Mouse (Mus musculus) stomach, embryonic 15.5 days (tissue): ENCODE measurements at regions not wholly inside any gene's neighbourhood (a gene's known extent, or its start where the extent isn't known, plus 50 kb on each side); places are given as distances from the start of the nearest gene placed in this dataset.

Experiments
- ATAC-seq: fragments of 200-750 bp; cut with Nextera tagmentation; 2 replicates; pipeline ENCODE4 v1.8.0; 2017; ENCODE audit warnings: low read depth, moderate number of reproducible peaks, moderate TSS enrichment; ENCODE audit not compliant: insufficient read depth, low FRiP score
- H3K27ac ChIP-seq: fragments of 300-500 bp; sonication (generic); 2 replicates; pipeline ENCODE4 v1.5.1; 2015; ENCODE audit warnings: mild to moderate bottlenecking, inconsistent platforms
- H3K27me3 ChIP-seq: fragments of 300-500 bp; sonication (generic); replicated peaks from 2 replicates; pipeline ENCODE4 v1.6.1; 2015; ENCODE audit warnings: inconsistent platforms
- H3K36me3 ChIP-seq: fragments of 300-500 bp; sonication (generic); 2 replicates; pipeline ENCODE4 v1.6.1; 2015; ENCODE audit warnings: inconsistent platforms
- H3K4me1 ChIP-seq: fragments of 300-500 bp; sonication (generic); 2 replicates; pipeline ENCODE4 v1.6.1; 2015; ENCODE audit warnings: inconsistent platforms
- H3K4me2 ChIP-seq: fragments of 300-500 bp; sonication (generic); 2 replicates; pipeline ENCODE4 v1.6.1; 2015; ENCODE audit warnings: mild to moderate bottlenecking, inconsistent platforms
- H3K4me3 ChIP-seq: fragments of 300-500 bp; sonication (generic); replicated peaks from 2 replicates; pipeline ENCODE4 v1.5.1; 2015; ENCODE audit warnings: inconsistent platforms
- H3K9ac ChIP-seq: fragments of 300-500 bp; sonication (generic); 2 replicates; pipeline ENCODE4 v1.6.1; 2015; ENCODE audit warnings: inconsistent platforms
- H3K9me3 ChIP-seq: fragments of 300-500 bp; sonication (generic); 2 replicates; pipeline ENCODE4 v1.6.1; 2016; ENCODE audit warnings: inconsistent platforms
- WGBS: fragments of 180-500 bp; shearing (Covaris S2); methylation state at CpG from one replicate; pipeline ENCODE4 v1.1.7; 2015; 5-methylcytosine and 5-hydroxymethylcytosine counted together

DNA sequence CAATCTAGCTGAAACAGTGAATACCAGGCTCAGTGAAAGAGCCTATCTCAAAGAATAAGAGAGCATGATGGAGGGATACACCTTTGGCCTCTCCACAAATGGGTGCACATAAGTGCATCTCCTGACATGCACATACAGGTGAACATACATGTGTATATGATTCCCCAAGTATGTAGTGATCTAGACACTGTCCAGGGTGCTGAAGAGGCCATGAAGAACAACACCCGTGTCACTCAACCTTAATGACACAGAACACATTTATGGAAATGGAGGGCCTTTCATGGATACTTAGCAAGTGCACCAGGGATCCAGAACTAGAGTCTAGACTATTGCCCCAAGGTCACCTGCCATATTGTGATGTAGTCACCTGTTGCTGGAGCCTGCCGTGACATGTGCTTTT, 56.9 kb downstream of the Spata19 start:
- Histone ChIP-seq H3K36me3 (no peaks in the 10 kb centered on the region), H3K27me3 (no peaks in the 10 kb centered on the region), H3K9ac (no peak overlapping the region), H3K4me1 (no peaks in the 10 kb centered on the region), H3K9me3 (no peaks in the 10 kb centered on the region), H3K27ac (no peak overlapping the region), H3K4me3 (no peak overlapping the region), H3K4me2 (no peak overlapping the region)
- ATAC-seq = no peak
- WGBS = 71% methylated on average over 2 of the region's 2 CpGs

DNA sequence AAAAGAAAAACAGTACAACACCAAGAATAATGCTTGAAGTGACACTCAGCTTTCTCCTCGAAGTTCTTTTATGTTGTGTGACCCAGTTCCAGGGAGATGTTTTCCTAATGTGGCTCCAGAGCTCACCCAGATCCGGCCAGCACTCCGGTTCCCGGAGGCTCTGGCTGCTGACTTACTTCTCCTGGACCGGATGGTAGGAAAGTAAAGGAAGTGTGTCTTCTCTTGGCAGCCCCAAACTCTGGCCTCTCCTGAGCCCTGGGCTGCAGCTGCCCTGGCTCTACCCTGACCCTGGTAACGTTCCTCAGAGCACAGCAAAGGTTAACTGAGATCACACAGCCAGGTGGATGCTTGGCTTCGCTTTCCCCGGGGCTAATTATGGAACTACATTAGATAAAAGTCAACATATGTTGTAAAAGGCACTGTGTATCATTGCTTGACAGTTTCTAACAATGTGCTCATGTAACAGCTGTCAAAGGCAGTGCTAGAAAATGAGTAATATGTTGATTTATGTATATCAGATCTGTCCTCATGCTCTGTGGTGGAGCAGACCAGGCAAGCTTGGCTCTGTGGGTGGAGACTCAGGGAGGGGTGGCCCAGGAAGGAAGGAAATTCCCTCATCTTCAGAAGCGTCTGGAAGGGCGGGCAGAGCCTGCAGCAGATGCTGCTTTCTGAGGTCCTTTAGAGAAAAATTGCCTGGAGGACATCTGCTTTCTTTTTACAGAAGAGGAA, 57.5 kb downstream of the Spata19 start:
- H3K4me1 ChIP-seq = no peaks in the 10 kb centered on the region
- H3K27me3 ChIP-seq = no peaks in the 10 kb centered on the region
- no peaks in the 10 kb centered on the region for H3K36me3 ChIP-seq
- H3K4me3 ChIP-seq = no peak overlapping the region
- H3K4me2 ChIP-seq = no peak overlapping the region
- no peak overlapping the region for H3K27ac ChIP-seq
- H3K9me3 ChIP-seq = no peaks in the 10 kb centered on the region
- 49% methylated on average over 10 of the region's 10 CpGs for WGBS
- no peak overlapping the region for H3K9ac ChIP-seq
- no peak for ATAC-seq

DNA sequence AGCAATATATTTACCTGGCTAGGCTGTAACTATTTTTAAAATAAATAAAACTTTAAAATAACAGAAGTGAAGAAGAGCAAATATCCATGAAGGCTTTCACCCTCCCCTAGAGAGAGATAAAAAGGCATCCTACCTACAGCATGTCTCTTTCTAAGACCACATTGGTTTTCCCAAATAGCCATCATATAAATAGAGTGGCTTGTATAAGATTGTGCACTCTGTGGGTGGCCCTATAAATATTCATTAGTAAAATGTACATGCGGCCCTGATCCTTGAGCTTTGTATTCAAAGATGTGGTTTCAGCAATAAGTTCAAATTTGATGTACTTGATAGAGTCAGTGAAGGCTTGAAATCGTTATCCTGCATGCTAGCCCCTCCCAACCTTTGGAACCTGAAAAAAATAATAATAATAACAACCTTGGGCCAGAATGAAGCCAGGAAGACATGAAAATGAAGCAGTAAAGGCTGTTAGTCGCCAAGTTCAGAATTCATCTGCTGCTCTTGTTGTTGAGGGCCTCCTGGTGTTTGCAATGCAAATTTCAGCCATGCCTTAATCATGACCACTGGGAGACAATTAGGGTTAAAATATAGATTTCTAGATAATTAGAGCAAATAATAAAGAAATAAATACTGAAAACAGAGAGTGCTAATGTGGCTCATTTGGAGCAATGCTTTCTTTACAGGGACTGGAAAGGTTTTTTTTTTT, 61.9 kb downstream of the Spata19 start:
- no peak overlapping the region for H3K4me3 ChIP-seq
- no peak overlapping the region for H3K9ac ChIP-seq
- H3K27ac ChIP-seq = no peak overlapping the region
- H3K27me3 ChIP-seq = no peaks in the 10 kb centered on the region
- no peak overlapping the region for H3K4me2 ChIP-seq
- H3K36me3 ChIP-seq = no peaks in the 10 kb centered on the region
- no peaks in the 10 kb centered on the region for H3K4me1 ChIP-seq
- WGBS = 62% methylated on average over 3 of the region's 3 CpGs
- H3K9me3 ChIP-seq = no peaks in the 10 kb centered on the region
- ATAC-seq = no peak

DNA sequence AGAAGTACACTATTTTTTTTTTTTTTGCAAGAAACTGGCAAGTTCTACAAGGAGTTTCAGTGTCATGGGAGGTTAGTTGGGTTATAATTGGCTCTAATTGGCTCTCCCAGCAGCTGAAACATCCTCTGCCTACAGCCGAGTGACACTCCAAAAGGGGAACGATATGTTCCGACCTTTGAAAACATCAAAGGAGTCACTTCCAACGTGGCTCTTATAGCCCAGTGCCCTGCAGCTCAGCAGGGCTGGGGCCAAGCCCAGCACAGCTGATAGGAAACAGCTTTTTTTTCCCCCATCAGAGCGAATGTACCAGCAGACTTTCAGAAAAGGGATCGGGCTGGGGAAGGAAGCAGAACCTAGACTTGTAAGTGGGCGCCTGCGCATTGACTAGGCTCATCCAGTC, 64.4 kb downstream of the Spata19 start:
- H3K4me1 ChIP-seq = no peaks in the 10 kb centered on the region
- no peak overlapping the region for H3K4me2 ChIP-seq
- H3K36me3 ChIP-seq = no peaks in the 10 kb centered on the region
- no peaks in the 10 kb centered on the region for H3K27me3 ChIP-seq
- no peaks in the 10 kb centered on the region for H3K9me3 ChIP-seq
- no peak overlapping the region for H3K9ac ChIP-seq
- no peak overlapping the region for H3K4me3 ChIP-seq
- ATAC-seq = no peak
- H3K27ac ChIP-seq = no peak overlapping the region
- 34% methylated on average over 8 of the region's 8 CpGs for WGBS

DNA sequence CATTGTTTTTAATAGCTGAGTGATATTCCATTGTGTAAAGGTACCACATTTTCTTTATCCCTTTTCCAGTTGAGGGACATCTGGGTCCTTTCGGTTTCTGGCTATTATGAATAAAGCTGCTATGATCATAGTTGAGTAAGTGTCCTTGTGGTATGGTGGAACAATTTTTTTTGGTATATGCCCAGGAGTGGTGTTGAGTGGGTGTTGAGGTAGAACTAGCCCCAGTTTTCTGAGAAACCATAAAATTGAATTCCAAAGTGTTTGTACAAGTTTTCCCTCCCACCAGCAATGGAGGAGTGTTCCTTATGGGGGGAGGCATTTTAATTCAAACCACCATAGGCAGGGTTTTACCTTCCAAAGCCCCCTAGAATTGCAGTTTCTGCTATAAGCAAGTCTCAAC, 67.4 kb downstream of the Spata19 start:
- Histone ChIP-seq H3K4me2 (no peak overlapping the region), H3K36me3 (no peaks in the 10 kb centered on the region), H3K9ac (no peak overlapping the region), H3K27ac (no peak overlapping the region), H3K9me3 (no peaks in the 10 kb centered on the region), H3K27me3 (no peaks in the 10 kb centered on the region), H3K4me1 (no peaks in the 10 kb centered on the region), H3K4me3 (no peak overlapping the region)
- WGBS = 87% methylated on average over 1 of the region's 1 CpGs
- ATAC-seq = no peak

DNA sequence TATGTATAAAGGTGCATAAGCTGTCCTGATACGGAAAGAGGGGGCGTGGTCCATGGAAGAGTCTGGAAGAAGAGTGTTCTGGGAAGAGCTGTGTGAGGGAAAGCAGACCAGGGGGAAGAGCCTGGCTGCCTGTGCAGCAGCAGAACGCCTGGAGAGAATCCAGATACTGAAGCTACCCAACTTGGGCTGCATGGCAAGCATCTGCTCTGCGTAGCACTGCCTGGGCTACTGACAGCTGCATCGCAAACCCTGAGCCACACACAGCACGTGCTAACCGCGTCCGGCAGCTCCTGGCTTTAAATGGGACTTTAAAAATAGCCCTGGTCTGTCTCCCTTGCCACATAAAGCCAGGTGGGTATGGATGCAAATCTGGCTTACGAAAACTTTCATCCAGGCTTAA, 78.9 kb downstream of the Spata19 start:
- no peak overlapping the region for H3K4me3 ChIP-seq
- 80% methylated on average over 10 of the region's 10 CpGs for WGBS
- H3K27me3 ChIP-seq = no peaks in the 10 kb centered on the region
- no peaks in the 10 kb centered on the region for H3K4me1 ChIP-seq
- no peaks in the 10 kb centered on the region for H3K36me3 ChIP-seq
- no peaks in the 10 kb centered on the region for H3K9me3 ChIP-seq
- H3K9ac ChIP-seq = no peak overlapping the region
- H3K27ac ChIP-seq = no peak overlapping the region
- no peak for ATAC-seq
- H3K4me2 ChIP-seq = no peak overlapping the region

DNA sequence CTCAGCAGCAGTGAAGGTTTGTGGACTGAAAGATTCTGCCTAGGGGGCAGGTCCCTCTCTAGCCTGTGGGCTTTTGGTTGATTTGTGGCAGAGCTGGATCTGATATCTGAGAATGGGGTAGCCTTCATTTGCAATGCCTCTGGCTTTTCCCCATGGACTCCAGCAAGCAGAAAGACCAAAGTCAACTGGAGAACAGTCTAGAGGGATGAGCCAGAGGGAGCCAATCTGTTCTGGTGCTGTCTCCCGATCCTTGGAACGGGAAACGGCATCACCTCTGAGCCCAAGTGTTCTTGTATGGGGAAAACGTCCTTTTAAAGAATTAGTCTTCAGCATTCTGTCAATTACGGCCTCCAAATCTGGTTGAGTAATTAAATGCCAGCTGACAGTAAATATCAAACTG, 80.0 kb downstream of the Spata19 start:
- no peak overlapping the region for H3K9ac ChIP-seq
- H3K36me3 ChIP-seq = no peaks in the 10 kb centered on the region
- no peaks in the 10 kb centered on the region for H3K9me3 ChIP-seq
- ATAC-seq = no peak
- WGBS = 81% methylated on average over 5 of the region's 5 CpGs
- H3K4me3 ChIP-seq = no peak overlapping the region
- H3K27me3 ChIP-seq = no peaks in the 10 kb centered on the region
- no peak overlapping the region for H3K27ac ChIP-seq
- no peaks in the 10 kb centered on the region for H3K4me1 ChIP-seq
- no peak overlapping the region for H3K4me2 ChIP-seq

DNA sequence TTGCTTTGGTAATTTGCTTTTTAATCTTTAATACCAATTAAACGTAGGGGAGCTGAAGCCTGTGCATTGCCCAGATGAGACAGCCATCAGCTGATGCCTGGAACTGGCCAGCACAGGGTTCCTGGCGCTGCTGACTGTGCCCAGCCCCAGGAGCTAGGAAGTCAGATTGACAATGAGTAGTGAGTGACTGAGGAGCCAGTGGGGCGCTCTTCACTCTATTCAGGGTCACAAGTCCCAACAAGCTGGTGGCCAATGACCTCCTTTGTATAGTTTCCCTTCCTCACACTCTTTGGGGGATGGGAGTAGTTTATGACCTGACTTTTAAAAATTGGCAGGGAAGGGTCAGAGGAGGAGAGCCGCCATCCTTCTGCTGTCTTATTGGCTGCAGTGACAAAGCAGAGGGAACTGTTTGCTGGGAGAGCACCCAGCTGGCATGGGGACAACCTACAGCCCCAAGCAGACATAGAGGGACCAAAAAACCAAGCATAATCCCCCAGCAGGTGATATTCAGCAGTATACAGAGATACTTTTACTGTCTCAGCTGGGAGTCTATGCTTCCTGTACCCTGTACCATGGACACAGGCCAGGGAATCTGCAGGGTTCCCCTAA, 80.6 kb downstream of the Spata19 start:
- H3K4me2 ChIP-seq = no peak overlapping the region
- ATAC-seq = no peak
- H3K36me3 ChIP-seq = no peaks in the 10 kb centered on the region
- H3K27ac ChIP-seq = no peak overlapping the region
- no peaks in the 10 kb centered on the region for H3K9me3 ChIP-seq
- no peaks in the 10 kb centered on the region for H3K4me1 ChIP-seq
- no peak overlapping the region for H3K9ac ChIP-seq
- no peak overlapping the region for H3K4me3 ChIP-seq
- 59% methylated on average over 4 of the region's 4 CpGs for WGBS
- H3K27me3 ChIP-seq = no peaks in the 10 kb centered on the region

DNA sequence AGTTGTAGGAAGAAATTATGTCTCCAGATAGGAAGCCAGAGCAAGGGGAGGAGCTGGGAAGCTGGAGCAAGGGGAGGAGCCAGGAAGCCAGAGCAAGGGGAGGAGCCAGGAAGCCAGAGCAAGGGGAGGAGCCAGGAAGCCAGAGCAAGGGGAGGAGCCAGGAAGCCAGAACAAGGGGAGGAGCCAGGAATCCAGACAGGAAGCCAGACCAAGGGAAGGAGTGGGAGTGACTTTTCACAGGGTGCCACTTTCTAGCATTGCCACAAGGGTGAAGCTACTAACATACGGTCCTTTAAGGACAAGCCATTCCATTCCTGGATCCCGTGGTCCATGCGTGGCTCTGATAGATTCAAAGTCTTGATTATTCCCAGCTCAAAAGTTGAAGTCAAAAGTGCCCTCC, 81.7 kb downstream of the Spata19 start:
- Histone ChIP-seq H3K9ac (no peak overlapping the region), H3K9me3 (no peaks in the 10 kb centered on the region), H3K4me2 (no peak overlapping the region), H3K36me3 (no peaks in the 10 kb centered on the region), H3K27me3 (no peaks in the 10 kb centered on the region), H3K4me3 (no peak overlapping the region), H3K27ac (no peak overlapping the region), H3K4me1 (no peaks in the 10 kb centered on the region)
- 94% methylated on average over 3 of the region's 3 CpGs for WGBS
- no peak for ATAC-seq

DNA sequence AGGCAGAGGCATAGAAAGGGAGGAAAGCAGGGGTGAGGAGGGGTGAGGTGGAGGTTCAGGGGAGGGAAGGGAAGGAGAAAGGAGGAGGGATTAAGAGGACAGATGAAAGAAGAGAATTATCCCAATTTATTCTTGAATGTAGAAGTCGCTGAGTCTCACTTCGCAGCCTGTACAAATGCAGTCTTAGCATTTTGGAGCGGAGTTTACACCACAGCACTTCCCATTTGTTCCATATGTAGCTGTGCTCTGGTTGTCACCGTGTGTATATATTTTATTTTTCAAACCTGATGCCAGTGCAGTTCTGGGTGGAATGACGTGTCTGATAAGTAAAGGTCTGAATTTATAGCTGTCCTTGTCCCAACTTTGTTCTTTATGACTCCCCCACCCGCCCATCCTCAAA, 105.2 kb downstream of the Spata19 start:
- no peak overlapping the region for H3K4me3 ChIP-seq
- WGBS = 77% methylated on average over 6 of the region's 6 CpGs
- H3K4me2 ChIP-seq = no peak overlapping the region
- no peaks in the 10 kb centered on the region for H3K4me1 ChIP-seq
- no peaks in the 10 kb centered on the region for H3K9me3 ChIP-seq
- no peaks in the 10 kb centered on the region for H3K36me3 ChIP-seq
- no peak overlapping the region for H3K27ac ChIP-seq
- no peak overlapping the region for H3K9ac ChIP-seq
- H3K27me3 ChIP-seq = no peaks in the 10 kb centered on the region
- no peak for ATAC-seq

DNA sequence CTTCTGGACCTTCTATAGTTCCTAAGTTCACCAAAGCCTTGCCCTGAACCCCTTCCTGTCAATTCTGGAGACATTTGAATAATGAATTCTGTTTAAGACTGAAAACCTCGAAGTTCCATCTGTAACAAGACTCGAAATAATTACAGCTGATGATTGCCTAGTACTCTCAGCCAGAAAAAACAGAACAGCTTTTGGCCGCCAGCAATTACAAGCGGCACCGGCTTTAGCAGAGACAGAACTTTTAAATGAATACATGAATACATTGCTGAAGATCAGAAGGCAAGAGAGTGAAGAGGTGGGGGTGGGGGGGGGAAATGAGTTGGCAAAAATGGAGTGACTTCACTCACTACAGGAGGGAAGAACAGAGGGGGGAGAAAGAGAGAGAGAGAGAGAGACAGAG, 112.6 kb downstream of the Spata19 start:
- no peaks in the 10 kb centered on the region for H3K9me3 ChIP-seq
- no peak overlapping the region for H3K4me3 ChIP-seq
- WGBS = 77% methylated on average over 5 of the region's 5 CpGs
- no peaks in the 10 kb centered on the region for H3K4me1 ChIP-seq
- no peak overlapping the region for H3K4me2 ChIP-seq
- no peak overlapping the region for H3K9ac ChIP-seq
- H3K27ac ChIP-seq = no peak overlapping the region
- H3K27me3 ChIP-seq = no peaks in the 10 kb centered on the region
- ATAC-seq = no peak
- H3K36me3 ChIP-seq = no peaks in the 10 kb centered on the region

DNA sequence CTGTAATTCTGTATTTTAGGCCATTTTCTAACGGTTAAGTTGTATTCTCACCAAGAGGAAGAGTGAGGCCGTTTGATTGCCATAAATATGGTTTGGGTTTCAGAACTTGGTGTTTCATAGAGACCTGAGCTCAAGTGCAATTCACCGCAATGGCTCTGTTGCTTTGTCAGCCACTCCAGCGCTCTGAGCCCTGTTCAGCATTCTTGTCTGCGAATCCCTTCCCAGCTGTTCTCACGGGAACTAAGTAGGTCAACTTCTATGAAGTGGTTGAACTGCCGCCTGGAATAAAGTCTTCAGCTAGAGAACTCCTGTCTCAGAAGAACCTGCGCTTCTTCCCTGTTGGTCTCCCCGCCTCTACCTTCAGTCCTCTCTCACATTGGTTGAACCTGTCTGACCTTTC, 113.1 kb downstream of the Spata19 start:
- Histone ChIP-seq H3K9me3 (no peaks in the 10 kb centered on the region), H3K36me3 (no peaks in the 10 kb centered on the region), H3K4me2 (no peak overlapping the region), H3K27me3 (no peaks in the 10 kb centered on the region), H3K9ac (no peak overlapping the region), H3K4me1 (no peaks in the 10 kb centered on the region), H3K4me3 (no peak overlapping the region), H3K27ac (no peak overlapping the region)
- ATAC-seq = no peak
- WGBS = 85% methylated on average over 9 of the region's 9 CpGs
